Mouse (Mus musculus) cerebellum, adult 8-10 months (tissue): Measurements from ENCODE around the gene Lyrm2.
A peak's percentile ranks its signal among the peaks of the same experiment; 100 is the strongest.

Experiments
- DNase-seq: peaks from one replicate; pipeline ENCODE4 v3.0.0; 2022

The Lyrm2 gene

GRCm38 (mm10) chr4:32799966-32800576 is at the start of gene Lyrm2:
Gene Lyrm2 (plus strand): TSS chr4:32800253.
- DNase-seq = peak; percentile 79

DNA sequence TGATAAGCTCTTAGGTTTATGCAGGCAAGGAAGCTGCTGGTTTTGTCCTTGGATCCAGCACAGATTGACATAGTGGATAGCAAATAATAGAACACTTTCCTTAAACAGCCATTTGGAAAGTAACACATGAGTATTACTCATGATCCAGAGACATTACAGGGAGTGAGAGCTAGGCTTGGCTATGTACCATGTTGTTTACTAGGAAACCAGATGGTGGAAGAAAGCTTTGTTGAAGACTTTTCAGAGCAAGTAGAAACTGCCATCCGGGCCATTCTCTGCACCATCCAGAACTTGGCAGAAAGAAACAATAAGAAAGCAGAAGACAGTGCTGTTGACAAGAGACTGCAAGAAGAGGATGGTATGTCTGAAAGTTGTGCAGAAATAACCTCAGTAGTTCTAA is 49.3 kb upstream of the Lyrm2 start:
- DNase-seq = no peak

GRCm38 (mm10) chr4:32757430-32757829 is 42.6 kb upstream of the Lyrm2 start:
- no peak for DNase-seq

DNA sequence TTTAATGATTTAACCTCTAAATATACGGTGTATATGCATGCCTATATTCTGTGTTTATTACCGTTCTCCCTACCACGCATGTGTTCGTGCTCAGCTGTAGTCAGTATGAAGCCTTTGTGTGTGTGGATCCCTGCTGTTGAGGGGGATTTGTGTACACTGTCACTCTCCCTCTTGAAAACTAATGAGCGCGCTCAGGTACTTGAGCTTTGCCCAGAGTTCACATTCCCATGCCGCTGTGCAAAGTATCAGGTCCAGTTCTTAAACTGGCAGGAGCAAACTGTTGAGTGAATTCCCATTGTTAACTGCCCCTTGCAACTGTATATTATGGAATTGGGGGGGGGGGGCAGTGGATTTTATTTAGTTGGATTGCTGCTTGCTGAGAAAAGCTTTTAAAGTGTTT is 32.6 kb upstream of the Lyrm2 start:
- DNase-seq = no peak

GRCm38 (mm10) chr4:32768046-32768445 is 32.0 kb upstream of the Lyrm2 start:
- DNase-seq = no peak

DNA sequence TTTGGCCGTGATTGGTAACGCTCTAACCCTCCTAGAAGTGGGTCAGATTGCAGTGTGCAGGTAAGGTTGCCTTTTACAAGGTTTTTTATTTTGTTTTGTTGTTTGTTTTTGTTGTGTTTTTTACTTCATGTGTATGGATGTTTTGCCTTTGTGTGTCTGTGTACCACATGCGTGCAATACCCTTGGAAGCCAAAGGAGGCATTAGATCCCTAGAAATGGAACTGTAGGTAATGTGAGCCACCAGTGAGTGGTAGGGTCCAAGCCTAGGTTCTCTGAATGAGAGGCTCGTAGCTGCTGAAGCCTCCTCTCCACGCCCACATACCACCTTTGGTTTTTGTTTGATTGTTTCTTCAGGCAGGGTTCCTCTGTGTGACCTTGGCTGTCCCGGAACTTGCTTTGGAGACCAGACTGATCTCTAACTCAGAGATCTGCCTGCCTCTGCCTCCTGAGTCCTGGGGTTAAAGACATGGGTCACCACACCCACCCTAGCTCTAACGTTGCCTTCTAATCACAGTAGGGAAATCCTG is 29.7 kb upstream of the Lyrm2 start:
- DNase-seq = no peak

- DNase-seq = no peak
Measured at GRCm38 (mm10) chr4:32779996-32780395, 20.1 kb upstream of the Lyrm2 start.

- DNase-seq = no peak
Measured at GRCm38 (mm10) chr4:32787110-32787509, 12.9 kb upstream of the Lyrm2 start.

GRCm38 (mm10) chr4:32789020-32789419 is 11.0 kb upstream of the Lyrm2 start:
- no peak for DNase-seq

GRCm38 (mm10) chr4:32798976-32799375 is 1.1 kb upstream of the Lyrm2 start:
- DNase-seq = no peak

DNA sequence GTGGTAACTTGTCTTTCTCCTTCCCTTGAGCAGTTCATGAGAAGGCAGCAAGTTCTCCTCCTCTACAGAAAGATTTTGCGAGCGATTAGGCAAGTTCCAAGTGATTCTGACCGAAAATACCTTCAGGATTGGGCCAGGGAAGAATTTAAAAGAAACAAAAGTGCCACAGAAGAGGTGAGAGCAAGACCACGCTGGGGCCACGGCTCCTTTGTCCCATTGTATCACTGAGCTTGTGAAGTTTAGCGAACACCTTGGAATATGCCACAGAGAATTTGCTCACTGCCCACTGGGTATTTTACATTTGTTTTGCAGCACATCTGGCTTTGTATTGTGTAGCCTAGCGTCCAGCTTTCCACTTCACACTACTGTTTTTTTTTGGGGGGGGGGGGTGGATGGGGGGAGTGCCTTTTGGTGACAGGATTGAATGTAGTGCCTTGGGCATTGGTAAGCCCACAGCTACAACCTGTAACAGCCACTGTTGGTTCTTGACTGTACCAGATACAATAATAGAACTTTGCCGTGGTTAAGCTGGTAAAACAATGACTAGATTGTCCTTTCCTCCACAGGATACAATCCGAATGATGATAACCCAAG is 621 bp downstream of the Lyrm2 start:
- DNase-seq = no peak

- no peak for DNase-seq
Measured at GRCm38 (mm10) chr4:32817478-32817877, 17.4 kb downstream of the Lyrm2 start.

GRCm38 (mm10) chr4:32820676-32821075 is 20.6 kb downstream of the Lyrm2 start:
- no peak for DNase-seq

DNA sequence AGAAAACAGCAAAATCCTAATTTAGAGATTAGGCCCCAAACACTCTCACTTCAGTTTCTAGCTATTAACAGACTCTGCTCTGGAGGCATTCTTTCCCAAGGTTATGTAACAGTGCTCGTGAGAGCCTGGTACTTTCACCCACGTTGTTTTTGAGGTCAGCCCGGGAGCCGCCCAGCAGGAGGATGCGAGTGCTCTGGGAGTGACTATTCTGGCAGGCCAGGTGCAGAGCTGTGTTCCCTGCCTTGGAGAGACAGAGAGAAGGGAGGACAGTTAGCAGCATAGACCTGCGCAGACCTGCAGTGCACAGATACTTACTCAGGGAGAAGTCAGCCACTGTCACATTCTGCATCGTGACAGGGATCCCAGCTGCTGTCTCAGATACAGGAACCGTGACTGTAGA is 24.2 kb downstream of the Lyrm2 start:
- DNase-seq = peak; percentile 28

DNA sequence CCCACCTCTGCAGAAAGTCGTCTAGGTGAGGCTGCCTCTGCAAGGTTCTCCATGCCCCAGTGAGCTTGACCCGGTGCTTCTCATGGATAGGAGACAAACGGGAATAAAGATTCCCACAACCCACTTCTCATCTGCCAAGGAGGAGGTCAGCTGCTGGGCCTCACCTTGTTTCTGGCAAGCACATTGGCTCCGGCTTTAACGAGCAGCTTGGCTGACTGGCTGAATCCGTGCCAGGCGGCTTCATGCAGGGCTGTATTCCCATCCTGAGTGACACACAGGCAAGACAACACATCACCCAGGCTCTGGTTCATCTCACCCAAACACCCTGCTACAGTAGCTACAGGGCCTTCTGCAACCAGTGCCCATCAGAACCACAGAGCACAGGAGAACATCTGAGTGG is 26.9 kb downstream of the Lyrm2 start:
- peak; percentile 75 for DNase-seq

DNA sequence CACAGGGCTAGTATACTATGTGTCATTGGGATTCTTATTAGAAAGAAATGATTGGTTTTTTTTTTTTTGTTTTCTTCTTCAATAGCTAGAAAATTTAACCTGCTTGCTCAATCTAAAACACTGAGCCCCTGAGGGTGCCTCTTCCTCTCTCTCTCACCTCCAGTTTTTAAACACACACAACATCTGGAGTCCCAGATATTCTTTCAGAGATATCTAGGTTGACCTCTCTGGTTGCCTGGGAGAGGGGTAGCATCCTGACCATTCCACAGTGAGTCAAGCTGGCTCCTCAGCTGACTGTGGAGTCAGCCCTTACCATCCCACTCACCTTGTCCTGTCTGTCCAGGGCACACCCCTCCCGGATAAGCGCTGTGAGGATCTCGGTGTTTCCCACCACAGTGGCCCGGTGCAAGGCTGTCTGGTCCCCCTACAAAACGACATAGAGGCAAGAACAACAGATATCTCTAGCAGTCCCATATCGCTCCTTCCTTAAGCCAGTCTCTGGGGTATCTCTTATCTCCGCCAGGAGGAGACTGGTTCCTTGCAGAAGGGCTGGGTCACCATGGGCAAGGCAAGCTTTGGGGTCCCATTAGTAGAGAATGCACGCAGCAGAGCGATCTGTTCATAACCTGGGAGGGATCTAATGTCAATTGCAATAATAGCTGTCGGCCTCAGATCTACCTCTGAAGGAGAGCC is 28.5 kb downstream of the Lyrm2 start:
- no peak for DNase-seq

DNA sequence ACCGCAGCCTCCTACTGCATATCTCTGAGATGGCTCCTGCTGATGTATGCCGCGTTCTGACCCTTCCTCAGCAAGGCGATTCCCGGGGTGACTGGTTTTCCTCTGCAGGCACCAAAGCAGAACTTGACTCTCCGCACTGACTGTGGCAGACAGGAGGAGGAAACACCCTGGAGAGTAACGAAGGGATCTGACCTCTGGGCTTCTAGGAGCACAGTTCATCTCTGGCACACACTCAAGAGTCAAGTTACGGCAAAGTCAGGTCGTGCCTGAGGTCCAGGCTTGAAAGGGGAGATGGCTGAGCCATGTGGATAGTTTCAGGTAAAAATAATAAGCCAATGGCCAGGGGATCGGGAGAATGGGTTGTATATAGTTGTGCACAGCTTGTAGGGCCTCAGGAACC is 29.3 kb downstream of the Lyrm2 start:
- no peak for DNase-seq

GRCm38 (mm10) chr4:32833494-32834282 is 33.6 kb downstream of the Lyrm2 start:
- DNase-seq = peak; percentile 35

DNA sequence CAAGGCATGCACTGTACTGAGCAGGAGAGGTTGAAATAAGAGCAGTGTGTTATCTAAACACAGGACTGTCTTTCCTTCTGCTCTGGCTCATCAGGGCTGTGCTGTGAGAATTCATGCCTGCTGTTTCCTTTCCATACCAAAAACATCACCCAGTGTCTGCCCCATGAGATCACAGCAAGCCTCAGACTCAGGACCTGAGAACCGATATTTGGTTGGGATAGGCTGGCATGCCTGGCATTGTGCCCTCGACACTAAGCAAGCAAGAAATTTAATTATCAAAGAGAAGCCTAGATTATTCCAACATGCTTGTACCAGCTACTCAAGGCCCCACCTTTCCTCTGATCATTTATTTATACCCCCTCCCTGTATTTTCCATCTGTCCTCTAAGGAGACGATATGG is 34.5 kb downstream of the Lyrm2 start:
- DNase-seq = no peak

- DNase-seq = peak; percentile 15
Measured at GRCm38 (mm10) chr4:32836071-32836470, 36.0 kb downstream of the Lyrm2 start.

GRCm38 (mm10) chr4:32838401-32838800 is 38.3 kb downstream of the Lyrm2 start:
- DNase-seq = no peak
